Mouse (Mus musculus): ENCODE measurements around the gene Flywch2.
A peak's percentile ranks its signal among the peaks of the same experiment; 100 is the strongest.

The Flywch2 gene

GRCm38 (mm10) chr17:23748631-23749391 lies 37.1 kb downstream of the Flywch2 start:
- peak; percentile 91 for DNase-seq (ENCODE audit: low spot score)

GRCm38 (mm10) chr17:23748026-23748425 lies 37.9 kb downstream of the Flywch2 start:
- no peak for DNase-seq (ENCODE audit: low spot score)

- no peak for DNase-seq (ENCODE audit: low spot score)
These were observed 38.4 kb downstream of the Flywch2 start for GRCm38 (mm10) chr17:23747471-23747870.

- no peak for DNase-seq (ENCODE audit: low spot score)
These were observed 39.1 kb downstream of the Flywch2 start for GRCm38 (mm10) chr17:23746767-23747166.

- DNase-seq (ENCODE audit: low spot score), result no peak
These were observed 39.6 kb downstream of the Flywch2 start for GRCm38 (mm10) chr17:23746311-23746710.

GRCm38 (mm10) chr17:23745301-23746251 lies 40.3 kb downstream of the Flywch2 start, which contains the start of gene Kremen2:
Kremen2 (minus strand) TSS chr17:23745833.
- DNase-seq (ENCODE audit: low spot score), result no peak

- DNase-seq (ENCODE audit: low spot score), result no peak
These were observed 41.2 kb downstream of the Flywch2 start for GRCm38 (mm10) chr17:23744651-23745050.

GRCm38 (mm10) chr17:23744076-23744475 lies 41.8 kb downstream of the Flywch2 start:
- DNase-seq (ENCODE audit: low spot score), result no peak

GRCm38 (mm10) chr17:23742941-23743340 lies 42.9 kb downstream of the Flywch2 start:
- no peak for DNase-seq (ENCODE audit: low spot score)

- no peak for DNase-seq (ENCODE audit: low spot score)
These were observed 43.6 kb downstream of the Flywch2 start for GRCm38 (mm10) chr17:23742210-23742793.

- no peak for DNase-seq (ENCODE audit: low spot score)
These were observed 44.3 kb downstream of the Flywch2 start for GRCm38 (mm10) chr17:23741359-23742209.

- peak; percentile 32 for DNase-seq (ENCODE audit: low spot score)
These were observed 45.3 kb downstream of the Flywch2 start, which contains the start of gene Paqr4 for GRCm38 (mm10) chr17:23740598-23741021. Paqr4 (minus strand) TSS chr17:23740867.

- DNase-seq (ENCODE audit: low spot score), result peak; percentile 94
These were observed 45.7 kb downstream of the Flywch2 start for GRCm38 (mm10) chr17:23740136-23740584.

- DNase-seq (ENCODE audit: low spot score), result no peak
These were observed 46.4 kb downstream of the Flywch2 start for GRCm38 (mm10) chr17:23739202-23740135.

- DNase-seq (ENCODE audit: low spot score), result no peak
These were observed 47.1 kb downstream of the Flywch2 start for GRCm38 (mm10) chr17:23738836-23739201.

- DNase-seq (ENCODE audit: low spot score), result no peak
These were observed 48.1 kb downstream of the Flywch2 start for GRCm38 (mm10) chr17:23737493-23738445.

GRCm38 (mm10) chr17:23734341-23734740 lies 51.5 kb downstream of the Flywch2 start:
- DNase-seq (ENCODE audit: low spot score), result no peak

- no peak for DNase-seq (ENCODE audit: low spot score)
These were observed 55.4 kb downstream of the Flywch2 start for GRCm38 (mm10) chr17:23730441-23730840.

All from lung, postnatal 25 days (tissue).